Mouse (Mus musculus): ENCODE measurements around the gene Man2a1. TPM values are rescaled to one million over a fixed set of nuclear protein-coding genes. Genes with fewer than 3 reads are reported as not detected.

The Man2a1 gene
- total and polyA plus RNA-seq, 3 experiments, result 4.7 to 18.5 (median 17.2) TPM

- no peaks in the 10 kb centered on the region; the same call in 1 of the 2 replicates for H3K4me1 ChIP-seq (ENCODE audit: control insufficient read depth, insufficient read depth, low read length)
- H3K9ac ChIP-seq (ENCODE audit: low read depth, low read length), result no peak overlapping the region
- DNase-seq, result peak in 1 of 2 experiments; percentile 27
- no peak overlapping the region for H3K4me3 ChIP-seq
- TF ChIP-seq POLR2A (IDR thresholded peaks at IDR 0.05; ENCODE audit: insufficient read depth, low read depth, low read length) (no peak), CTCF (IDR thresholded peaks at IDR 0.05) (no peak), EP300 (IDR thresholded peaks at IDR 0.05; ENCODE audit: insufficient read depth, low read depth, low read length) (no peak)
- 42% methylated on average over 8 of the region's 8 CpGs for WGBS
- intact Hi-C loops (cut with DNase I), result no loop called here
- H3K79me2 ChIP-seq (replicated peaks; ENCODE audit: control insufficient read depth, insufficient read depth, low read length), result no peaks in the 10 kb centered on the region
- H3K27me3 ChIP-seq (ENCODE audit: control insufficient read depth, insufficient read depth, low read length), result peaks cover 2% of the 10 kb centered on the region; the same call in 1 of the 2 replicates
- H3K36me3 ChIP-seq (ENCODE audit: control insufficient read depth, insufficient read depth, low read length), result no peaks in the 10 kb centered on the region
- H3K27ac ChIP-seq, result no peak overlapping the region
These were observed 20.8 kb upstream of the Man2a1 start for GRCm38 (mm10) chr17:64579696-64580095.

- no peak overlapping the region for H3K9ac ChIP-seq (ENCODE audit: low read depth, low read length)
- H3K27ac ChIP-seq, result no peak overlapping the region
- no peaks in the 10 kb centered on the region for H3K36me3 ChIP-seq (ENCODE audit: control insufficient read depth, insufficient read depth, low read length)
- intact Hi-C loops (cut with DNase I), result no loop called here
- WGBS, result 92% methylated on average over 6 of the region's 6 CpGs
- no peaks in the 10 kb centered on the region for H3K27me3 ChIP-seq (ENCODE audit: control insufficient read depth, insufficient read depth, low read length)
- DNase-seq, result no peak
- TF ChIP-seq EP300 (IDR thresholded peaks at IDR 0.05; ENCODE audit: insufficient read depth, low read depth, low read length), result no peak
- H3K79me2 ChIP-seq (replicated peaks; ENCODE audit: control insufficient read depth, insufficient read depth, low read length), result no peaks in the 10 kb centered on the region
- no peak overlapping the region for H3K4me3 ChIP-seq
- H3K4me1 ChIP-seq (ENCODE audit: control insufficient read depth, insufficient read depth, low read length), result no peaks in the 10 kb centered on the region; the same call in 1 of the 2 replicates
These were observed 19.4 kb upstream of the Man2a1 start for GRCm38 (mm10) chr17:64581133-64581532.

- no peaks in the 10 kb centered on the region for H3K79me2 ChIP-seq (replicated peaks; ENCODE audit: control insufficient read depth, insufficient read depth, low read length)
- H3K4me1 ChIP-seq (ENCODE audit: control insufficient read depth, insufficient read depth, low read length), result no peaks in the 10 kb centered on the region; the same call in 1 of the 2 replicates
- whole genome bisulfite sequencing, result 86% methylated on average over 3 of the region's 3 CpGs
- no peaks in the 10 kb centered on the region for H3K27me3 ChIP-seq (ENCODE audit: control insufficient read depth, insufficient read depth, low read length)
- no peak overlapping the region for H3K9ac ChIP-seq (ENCODE audit: low read depth, low read length)
- no peak overlapping the region for H3K4me3 ChIP-seq
- DNase-seq, result no peak
- TF ChIP-seq EP300 (IDR thresholded peaks at IDR 0.05; ENCODE audit: insufficient read depth, low read depth, low read length), result no peak
- intact Hi-C loops (cut with DNase I), result no loop called here
- no peak overlapping the region for H3K27ac ChIP-seq
- H3K36me3 ChIP-seq (ENCODE audit: control insufficient read depth, insufficient read depth, low read length), result no peaks in the 10 kb centered on the region
These were observed 18.6 kb upstream of the Man2a1 start for GRCm38 (mm10) chr17:64581962-64582361.

GRCm38 (mm10) chr17:64590483-64590882, 10.1 kb upstream of the Man2a1 start:
- Histone ChIP-seq H3K27me3 (ENCODE audit: control insufficient read depth, insufficient read depth, low read length) (no peaks in the 10 kb centered on the region), H3K36me3 (ENCODE audit: control insufficient read depth, insufficient read depth, low read length) (no peaks in the 10 kb centered on the region), H3K9ac (ENCODE audit: low read depth, low read length) (no peak overlapping the region), H3K27ac (no peak overlapping the region), H3K79me2 (replicated peaks; ENCODE audit: control insufficient read depth, insufficient read depth, low read length) (no peaks in the 10 kb centered on the region), H3K4me3 (no peak overlapping the region), H3K4me1 (ENCODE audit: control insufficient read depth, insufficient read depth, low read length) (no peaks in the 10 kb centered on the region; the same call in 1 of the 2 replicates)
- WGBS, result 42% methylated on average over 4 of the region's 4 CpGs
- intact Hi-C loops (cut with DNase I), result no loop called here
- TF ChIP-seq EP300 (IDR thresholded peaks at IDR 0.05; ENCODE audit: insufficient read depth, low read depth, low read length), result no peak
- TF ChIP-seq POLR2A (IDR thresholded peaks at IDR 0.05; ENCODE audit: insufficient read depth, low read depth, low read length), result no peak
- no peak for TF ChIP-seq CTCF (IDR thresholded peaks at IDR 0.05)
- no peak for DNase-seq

GRCm38 (mm10) chr17:64591366-64591765, 9.2 kb upstream of the Man2a1 start:
- WGBS, result 82% methylated on average over 10 of the region's 10 CpGs
- intact Hi-C loops (cut with DNase I), result no loop called here
- H3K27me3 ChIP-seq (ENCODE audit: control insufficient read depth, insufficient read depth, low read length), result no peaks in the 10 kb centered on the region

DNA sequence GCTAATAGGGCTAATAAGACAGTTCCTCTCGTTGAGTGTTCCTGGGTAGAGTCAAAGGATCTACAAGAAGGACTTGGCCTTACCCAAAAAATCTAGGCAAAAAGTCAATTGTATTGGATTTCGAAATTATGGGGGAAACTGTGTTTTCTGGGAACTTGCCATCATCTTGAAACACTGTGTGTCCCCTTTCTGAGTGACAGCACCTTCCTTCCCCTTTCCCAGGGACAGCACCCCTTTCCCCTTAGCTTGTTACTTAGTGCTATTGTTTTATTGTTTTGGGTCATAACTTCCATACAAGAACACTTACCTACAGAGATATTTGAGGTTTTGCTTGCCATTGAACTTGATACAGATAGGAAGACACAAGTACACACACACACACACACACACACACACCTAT, 8.2 kb upstream of the Man2a1 start:
- Histone ChIP-seq H3K27me3 (ENCODE audit: control insufficient read depth, insufficient read depth, low read length) (no peaks in the 10 kb centered on the region), H3K36me3 (ENCODE audit: control insufficient read depth, insufficient read depth, low read length) (no peaks in the 10 kb centered on the region), H3K27ac (no peak overlapping the region), H3K79me2 (replicated peaks; ENCODE audit: control insufficient read depth, insufficient read depth, low read length) (no peaks in the 10 kb centered on the region), H3K4me1 (ENCODE audit: control insufficient read depth, insufficient read depth, low read length) (no peaks in the 10 kb centered on the region; the same call in 1 of the 2 replicates), H3K4me3 (no peak overlapping the region), H3K9ac (ENCODE audit: low read depth, low read length) (no peak overlapping the region)
- intact Hi-C loops (cut with DNase I), result no loop called here
- no peak for TF ChIP-seq CTCF (IDR thresholded peaks at IDR 0.05)
- TF ChIP-seq POLR2A (IDR thresholded peaks at IDR 0.05; ENCODE audit: insufficient read depth, low read depth, low read length), result no peak
- TF ChIP-seq EP300 (IDR thresholded peaks at IDR 0.05; ENCODE audit: insufficient read depth, low read depth, low read length), result no peak
- no peak for DNase-seq
- WGBS, result 79% methylated on average over 2 of the region's 2 CpGs

More at GRCm38 (mm10) chr17:64591366-64591765, 9.2 kb upstream of the Man2a1 start:
- DNase-seq, result no peak
- no peak overlapping the region for H3K27ac ChIP-seq
- no peaks in the 10 kb centered on the region; the same call in 1 of the 2 replicates for H3K4me1 ChIP-seq (ENCODE audit: control insufficient read depth, insufficient read depth, low read length)
- H3K4me3 ChIP-seq, result no peak overlapping the region
- H3K36me3 ChIP-seq (ENCODE audit: control insufficient read depth, insufficient read depth, low read length), result no peaks in the 10 kb centered on the region
- no peak overlapping the region for H3K9ac ChIP-seq (ENCODE audit: low read depth, low read length)
- H3K79me2 ChIP-seq (replicated peaks; ENCODE audit: control insufficient read depth, insufficient read depth, low read length), result no peaks in the 10 kb centered on the region
- TF ChIP-seq EP300 (IDR thresholded peaks at IDR 0.05; ENCODE audit: insufficient read depth, low read depth, low read length) (no peak), POLR2A (IDR thresholded peaks at IDR 0.05; ENCODE audit: insufficient read depth, low read depth, low read length) (no peak), CTCF (IDR thresholded peaks at IDR 0.05) (no peak)

All from heart, adult 2 months (tissue).